Mouse (Mus musculus) spleen, adult 2 months (tissue): ENCODE measurements around the gene Tepsin.

Experiments
- CTCF ChIP-seq: fragments of 200-500 bp; IDR thresholded peaks from 2 replicates; pipeline ENCODE4 v1.5.1; 2011; ENCODE audit warnings: mild to moderate bottlenecking, inconsistent platforms; ENCODE audit not compliant: insufficient read depth, insufficient read length, insufficient replicate concordance; ENCODE audit errors: extremely low read depth
- POLR2A ChIP-seq: fragments of 200-500 bp; IDR thresholded peaks from 2 replicates; pipeline ENCODE4 v1.6.1; 2011; ENCODE audit warnings: low read depth, low read length, inconsistent platforms

GRCm38 (mm10) chr11:120107026-120107425, 8.5 kb upstream of the Tepsin start:
- TF ChIP-seq POLR2A (no peak), CTCF (no peak)
